Mouse (Mus musculus): ENCODE measurements around the gene Pank4. TPM values are rescaled to one million over a fixed set of nuclear protein-coding genes. Genes with fewer than 3 reads are reported as not detected.

Pank4 gene
- polyA plus RNA-seq, 1 experiment from 2014 or later = 8.1 TPM

GRCm38 (mm10) chr4:154972546-154972945, 8.6 kb downstream of the Pank4 start:
- WGBS (ENCODE audit: missing documents) = 97% methylated on average over 12 of the region's 12 CpGs
- H3K36me3 ChIP-seq (ENCODE audit: inconsistent target) = peaks cover 81% of the 10 kb centered on the region
- H3K27ac ChIP-seq = no peak overlapping the region
- H3K79me2 ChIP-seq (ENCODE audit: inconsistent target) = peaks cover 19% of the 10 kb centered on the region
- H3K4me3 ChIP-seq (ENCODE audit: inconsistent target) = no peak overlapping the region

GRCm38 (mm10) chr4:154974163-154974611, 10.3 kb downstream of the Pank4 start:
- Histone ChIP-seq H3K27ac (no peak overlapping the region), H3K36me3 (ENCODE audit: inconsistent target) (peaks cover 97% of the 10 kb centered on the region), H3K79me2 (ENCODE audit: inconsistent target) (peaks cover 2% of the 10 kb centered on the region; the same call in 1 of the 2 replicates), H3K4me3 (ENCODE audit: inconsistent target) (no peak overlapping the region)
- WGBS (ENCODE audit: missing documents) = 90% methylated on average over 10 of the region's 11 CpGs

GRCm38 (mm10) chr4:154980110-154980509, 16.2 kb downstream of the Pank4 start:
- H3K79me2 ChIP-seq (ENCODE audit: inconsistent target) = no peaks in the 10 kb centered on the region
- no peak overlapping the region for H3K4me3 ChIP-seq (ENCODE audit: inconsistent target)
- WGBS (ENCODE audit: missing documents) = 93% methylated on average over 4 of the region's 4 CpGs
- H3K27ac ChIP-seq = no peak overlapping the region
- H3K36me3 ChIP-seq (ENCODE audit: inconsistent target) = peaks cover 44% of the 10 kb centered on the region

GRCm38 (mm10) chr4:154981076-154981475, 17.2 kb downstream of the Pank4 start:
- H3K79me2 ChIP-seq (ENCODE audit: inconsistent target) = no peaks in the 10 kb centered on the region
- no peak overlapping the region for H3K4me3 ChIP-seq (ENCODE audit: inconsistent target)
- peaks cover 36% of the 10 kb centered on the region for H3K36me3 ChIP-seq (ENCODE audit: inconsistent target)
- H3K27ac ChIP-seq = no peak overlapping the region
- WGBS (ENCODE audit: missing documents) = 89% methylated on average over 6 of the region's 6 CpGs

GRCm38 (mm10) chr4:154981530-154981929, 17.6 kb downstream of the Pank4 start:
- Histone ChIP-seq H3K4me3 (ENCODE audit: inconsistent target) (no peak overlapping the region), H3K27ac (no peak overlapping the region), H3K79me2 (ENCODE audit: inconsistent target) (no peaks in the 10 kb centered on the region), H3K36me3 (ENCODE audit: inconsistent target) (peaks cover 31% of the 10 kb centered on the region)
- 51% methylated on average over 7 of the region's 7 CpGs for WGBS (ENCODE audit: missing documents)

- no peak overlapping the region for H3K4me3 ChIP-seq (ENCODE audit: inconsistent target)
- no peak overlapping the region for H3K27ac ChIP-seq
- WGBS (ENCODE audit: missing documents) = 85% methylated on average over 17 of the region's 19 CpGs
- peaks cover 22% of the 10 kb centered on the region for H3K36me3 ChIP-seq (ENCODE audit: inconsistent target)
- H3K79me2 ChIP-seq (ENCODE audit: inconsistent target) = no peaks in the 10 kb centered on the region
Observed at GRCm38 (mm10) chr4:154982247-154983120, 18.6 kb downstream of the Pank4 start.

- Histone ChIP-seq H3K36me3 (ENCODE audit: inconsistent target) (peaks cover 9% of the 10 kb centered on the region), H3K79me2 (ENCODE audit: inconsistent target) (no peaks in the 10 kb centered on the region), H3K4me3 (ENCODE audit: inconsistent target) (no peak overlapping the region), H3K27ac (no peak overlapping the region)
- WGBS (ENCODE audit: missing documents) = 51% methylated on average over 24 of the region's 24 CpGs
Observed at GRCm38 (mm10) chr4:154983767-154984166, 19.8 kb downstream of the Pank4 start.

GRCm38 (mm10) chr4:154985151-154985777, 21.3 kb downstream of the Pank4 start:
- H3K36me3 ChIP-seq (ENCODE audit: inconsistent target) = no peaks in the 10 kb centered on the region
- H3K79me2 ChIP-seq (ENCODE audit: inconsistent target) = no peaks in the 10 kb centered on the region
- no peak overlapping the region for H3K27ac ChIP-seq
- H3K4me3 ChIP-seq (ENCODE audit: inconsistent target) = no peak overlapping the region
- 100% methylated on average over 5 of the region's 5 CpGs for WGBS (ENCODE audit: missing documents)

GRCm38 (mm10) chr4:154986096-154986495, 22.2 kb downstream of the Pank4 start:
- Histone ChIP-seq H3K4me3 (ENCODE audit: inconsistent target) (no peak overlapping the region), H3K36me3 (ENCODE audit: inconsistent target) (no peaks in the 10 kb centered on the region), H3K79me2 (ENCODE audit: inconsistent target) (no peaks in the 10 kb centered on the region), H3K27ac (no peak overlapping the region)
- 27% methylated on average over 17 of the region's 17 CpGs for WGBS (ENCODE audit: missing documents)

- Histone ChIP-seq H3K36me3 (ENCODE audit: inconsistent target) (no peaks in the 10 kb centered on the region), H3K4me3 (ENCODE audit: inconsistent target) (no peak overlapping the region), H3K27ac (no peak overlapping the region), H3K79me2 (ENCODE audit: inconsistent target) (no peaks in the 10 kb centered on the region)
- WGBS (ENCODE audit: missing documents) = 90% methylated on average over 15 of the region's 15 CpGs
Observed at GRCm38 (mm10) chr4:154986750-154987149, 22.8 kb downstream of the Pank4 start.

GRCm38 (mm10) chr4:154994876-154995275, 31.0 kb downstream of the Pank4 start:
- 88% methylated on average over 3 of the region's 4 CpGs for WGBS (ENCODE audit: missing documents)
- H3K36me3 ChIP-seq (ENCODE audit: inconsistent target) = no peaks in the 10 kb centered on the region
- no peaks in the 10 kb centered on the region for H3K79me2 ChIP-seq (ENCODE audit: inconsistent target)
- H3K4me3 ChIP-seq (ENCODE audit: inconsistent target) = no peak overlapping the region
- no peak overlapping the region for H3K27ac ChIP-seq

GRCm38 (mm10) chr4:154996572-154997154, 32.7 kb downstream of the Pank4 start:
- Histone ChIP-seq H3K36me3 (ENCODE audit: inconsistent target) (no peaks in the 10 kb centered on the region), H3K4me3 (ENCODE audit: inconsistent target) (no peak overlapping the region), H3K27ac (no peak overlapping the region), H3K79me2 (ENCODE audit: inconsistent target) (no peaks in the 10 kb centered on the region)
- WGBS (ENCODE audit: missing documents) = 86% methylated on average over 8 of the region's 8 CpGs

- WGBS (ENCODE audit: missing documents) = 34% methylated on average over 5 of the region's 5 CpGs
- H3K4me3 ChIP-seq (ENCODE audit: inconsistent target) = no peak overlapping the region
- H3K27ac ChIP-seq = no peak overlapping the region
- no peaks in the 10 kb centered on the region for H3K36me3 ChIP-seq (ENCODE audit: inconsistent target)
- H3K79me2 ChIP-seq (ENCODE audit: inconsistent target) = no peaks in the 10 kb centered on the region
Observed at GRCm38 (mm10) chr4:154999379-154999778, 35.5 kb downstream of the Pank4 start.

GRCm38 (mm10) chr4:155005278-155005677, 41.4 kb downstream of the Pank4 start:
- H3K36me3 ChIP-seq (ENCODE audit: inconsistent target) = no peaks in the 10 kb centered on the region
- H3K27ac ChIP-seq = no peak overlapping the region
- H3K4me3 ChIP-seq (ENCODE audit: inconsistent target) = no peak overlapping the region
- 95% methylated on average over 2 of the region's 3 CpGs for WGBS (ENCODE audit: missing documents)
- no peaks in the 10 kb centered on the region for H3K79me2 ChIP-seq (ENCODE audit: inconsistent target)

GRCm38 (mm10) chr4:155006296-155006695, 42.4 kb downstream of the Pank4 start:
- Histone ChIP-seq H3K36me3 (ENCODE audit: inconsistent target) (no peaks in the 10 kb centered on the region), H3K79me2 (ENCODE audit: inconsistent target) (no peaks in the 10 kb centered on the region), H3K27ac (no peak overlapping the region), H3K4me3 (ENCODE audit: inconsistent target) (no peak overlapping the region)
- 78% methylated on average over 10 of the region's 10 CpGs for WGBS (ENCODE audit: missing documents)

All from macrophage (primary cell).